Mouse (Mus musculus): ENCODE data around the gene Diras2. TPM values are rescaled to one million over a fixed set of nuclear protein-coding genes. Genes with fewer than 3 reads are reported as not detected.

Gene Diras2
- total and polyA plus RNA-seq, 2 experiments, result 0.02 TPM; not detected in 1

- 63% methylated on average over 13 of the region's 13 CpGs for WGBS
- Histone ChIP-seq H3K4me1 (ENCODE audit: control insufficient read depth, insufficient read depth, low read length) (no peaks in the 10 kb centered on the region), H3K79me2 (ENCODE audit: control insufficient read depth, insufficient read depth, low read length) (no peaks in the 10 kb centered on the region), H3K27ac (replicated peaks; ENCODE audit: insufficient read depth, low read depth, low read length) (no peak overlapping the region), H3K4me3 (ENCODE audit: insufficient read depth, low read depth, low read length) (no peak overlapping the region), H3K9ac (ENCODE audit: low read depth, low read length) (no peak overlapping the region), H3K27me3 (ENCODE audit: control insufficient read depth, insufficient read depth, low read length) (peaks cover 6% of the 10 kb centered on the region; the same call in 1 of the 2 replicates), H3K36me3 (ENCODE audit: control insufficient read depth, insufficient read depth, low read length) (no peaks in the 10 kb centered on the region)
- no peak for TF ChIP-seq CTCF (IDR thresholded peaks at IDR 0.05; ENCODE audit: low read depth, low read length)
- no peak for TF ChIP-seq POLR2A (IDR thresholded peaks at IDR 0.05; ENCODE audit: extremely low read depth, insufficient read depth, low read length)
- no peak for DNase-seq (ENCODE audit: extremely low read depth, low read depth, low spot score)
Observed at GRCm38 (mm10) chr13:52529188-52529972, 1.7 kb downstream of the Diras2 start.

DNA sequence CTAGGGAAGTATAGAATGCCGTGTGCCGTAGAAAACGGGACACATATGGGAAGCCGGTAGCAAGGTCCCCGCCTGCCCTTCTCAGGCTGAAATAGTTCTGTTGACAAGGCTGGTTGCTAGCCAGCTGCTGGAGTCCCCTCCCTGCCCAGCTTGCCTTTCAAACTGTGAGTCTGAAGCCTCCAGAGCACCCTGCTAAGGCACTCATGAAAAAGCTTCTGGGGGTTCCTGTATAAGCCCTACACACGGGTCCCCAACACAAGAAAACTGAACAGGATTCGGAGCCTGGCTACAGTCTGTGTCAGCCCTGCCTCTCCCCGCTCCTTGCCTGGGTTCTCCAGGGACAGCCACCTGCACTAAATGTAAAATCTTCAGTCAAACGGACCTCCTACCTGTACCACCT is 2.3 kb downstream of the Diras2 start:
- Histone ChIP-seq H3K79me2 (ENCODE audit: control insufficient read depth, insufficient read depth, low read length) (no peaks in the 10 kb centered on the region), H3K27ac (replicated peaks; ENCODE audit: insufficient read depth, low read depth, low read length) (no peak overlapping the region), H3K4me1 (ENCODE audit: control insufficient read depth, insufficient read depth, low read length) (no peaks in the 10 kb centered on the region), H3K9ac (ENCODE audit: low read depth, low read length) (no peak overlapping the region), H3K4me3 (ENCODE audit: insufficient read depth, low read depth, low read length) (no peak overlapping the region), H3K36me3 (ENCODE audit: control insufficient read depth, insufficient read depth, low read length) (no peaks in the 10 kb centered on the region), H3K27me3 (ENCODE audit: control insufficient read depth, insufficient read depth, low read length) (peaks cover 6% of the 10 kb centered on the region; the same call in 1 of the 2 replicates)
- TF ChIP-seq POLR2A (IDR thresholded peaks at IDR 0.05; ENCODE audit: extremely low read depth, insufficient read depth, low read length) (no peak), CTCF (IDR thresholded peaks at IDR 0.05; ENCODE audit: low read depth, low read length) (no peak)
- no peak for DNase-seq (ENCODE audit: extremely low read depth, low read depth, low spot score)
- WGBS, result 65% methylated on average over 9 of the region's 9 CpGs

DNA sequence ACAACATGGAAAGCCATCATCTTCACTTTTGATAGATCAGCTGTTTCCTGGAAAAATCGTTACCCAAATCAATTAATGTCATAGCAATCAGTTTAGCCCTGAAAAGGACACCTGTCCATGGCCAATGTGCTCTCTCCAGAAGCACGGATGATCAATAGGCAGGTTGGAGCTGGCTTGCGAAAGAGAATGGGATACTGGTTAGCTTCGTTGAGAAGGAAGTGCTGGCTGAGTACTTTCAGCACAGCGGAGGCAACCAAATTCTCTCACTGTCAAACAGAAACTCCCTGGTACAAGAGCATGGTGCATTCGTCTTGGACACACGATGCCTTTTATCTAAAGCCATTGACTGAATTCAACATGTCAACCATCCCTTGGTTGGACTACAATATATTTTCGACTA is 2.8 kb downstream of the Diras2 start:
- Histone ChIP-seq H3K4me3 (ENCODE audit: insufficient read depth, low read depth, low read length) (no peak overlapping the region), H3K79me2 (ENCODE audit: control insufficient read depth, insufficient read depth, low read length) (no peaks in the 10 kb centered on the region), H3K4me1 (ENCODE audit: control insufficient read depth, insufficient read depth, low read length) (no peaks in the 10 kb centered on the region), H3K27me3 (ENCODE audit: control insufficient read depth, insufficient read depth, low read length) (peaks cover 6% of the 10 kb centered on the region; the same call in 1 of the 2 replicates), H3K9ac (ENCODE audit: low read depth, low read length) (no peak overlapping the region), H3K27ac (replicated peaks; ENCODE audit: insufficient read depth, low read depth, low read length) (no peak overlapping the region), H3K36me3 (ENCODE audit: control insufficient read depth, insufficient read depth, low read length) (no peaks in the 10 kb centered on the region)
- DNase-seq (ENCODE audit: extremely low read depth, low read depth, low spot score), result no peak
- WGBS, result 57% methylated on average over 8 of the region's 8 CpGs
- TF ChIP-seq POLR2A (IDR thresholded peaks at IDR 0.05; ENCODE audit: extremely low read depth, insufficient read depth, low read length) (no peak), CTCF (IDR thresholded peaks at IDR 0.05; ENCODE audit: low read depth, low read length) (no peak)

GRCm38 (mm10) chr13:52526249-52527035 is 4.6 kb downstream of the Diras2 start:
- Histone ChIP-seq H3K27ac (replicated peaks; ENCODE audit: insufficient read depth, low read depth, low read length) (no peak overlapping the region), H3K4me1 (ENCODE audit: control insufficient read depth, insufficient read depth, low read length) (no peaks in the 10 kb centered on the region), H3K4me3 (ENCODE audit: insufficient read depth, low read depth, low read length) (no peak overlapping the region), H3K9ac (ENCODE audit: low read depth, low read length) (no peak overlapping the region), H3K27me3 (ENCODE audit: control insufficient read depth, insufficient read depth, low read length) (peaks cover 3% of the 10 kb centered on the region; the same call in 1 of the 2 replicates), H3K36me3 (ENCODE audit: control insufficient read depth, insufficient read depth, low read length) (no peaks in the 10 kb centered on the region), H3K79me2 (ENCODE audit: control insufficient read depth, insufficient read depth, low read length) (no peaks in the 10 kb centered on the region)
- WGBS, result 74% methylated on average over 6 of the region's 6 CpGs
- no peak for TF ChIP-seq POLR2A (IDR thresholded peaks at IDR 0.05; ENCODE audit: extremely low read depth, insufficient read depth, low read length)
- no peak for DNase-seq (ENCODE audit: extremely low read depth, low read depth, low spot score)

GRCm38 (mm10) chr13:52524313-52524712 is 6.8 kb downstream of the Diras2 start:
- H3K36me3 ChIP-seq (ENCODE audit: control insufficient read depth, insufficient read depth, low read length), result no peaks in the 10 kb centered on the region
- no peak overlapping the region for H3K27ac ChIP-seq (replicated peaks; ENCODE audit: insufficient read depth, low read depth, low read length)
- H3K4me3 ChIP-seq (ENCODE audit: insufficient read depth, low read depth, low read length), result no peak overlapping the region
- H3K27me3 ChIP-seq (ENCODE audit: control insufficient read depth, insufficient read depth, low read length), result no peaks in the 10 kb centered on the region; the same call in 1 of the 2 replicates
- H3K4me1 ChIP-seq (ENCODE audit: control insufficient read depth, insufficient read depth, low read length), result no peaks in the 10 kb centered on the region
- no peaks in the 10 kb centered on the region for H3K79me2 ChIP-seq (ENCODE audit: control insufficient read depth, insufficient read depth, low read length)
- H3K9ac ChIP-seq (ENCODE audit: low read depth, low read length), result no peak overlapping the region
- no peak for TF ChIP-seq POLR2A (IDR thresholded peaks at IDR 0.05; ENCODE audit: extremely low read depth, insufficient read depth, low read length)
- TF ChIP-seq CTCF (IDR thresholded peaks at IDR 0.05; ENCODE audit: low read depth, low read length), result no peak
- WGBS, result 85% methylated on average over 11 of the region's 11 CpGs
- no peak for DNase-seq (ENCODE audit: extremely low read depth, low read depth, low spot score)
